Mouse (Mus musculus) hindbrain, embryonic 11.5 days (tissue): ENCODE measurements at regions not wholly inside any gene's neighbourhood (a gene's known extent, or its start where the extent isn't known, plus 50 kb on each side); places are given as distances from the start of the nearest gene placed in this dataset.
A peak's percentile ranks its signal among the peaks of the same experiment; 100 is the strongest.

Experiments
- ATAC-seq: fragments of 200-750 bp; cut with Nextera tagmentation; 2 replicates; pipeline ENCODE4 v1.8.0; 2017; ENCODE audit warnings: mild to moderate bottlenecking, moderate TSS enrichment, moderate library complexity; ENCODE audit not compliant: low FRiP score
- DNase-seq: peaks from one replicate; pipeline ENCODE4 v3.0.0-alpha.2; 2015; ENCODE audit warnings: low spot score
- H3K27ac ChIP-seq: fragments of 300-500 bp; sonication (generic); 2 replicates; pipeline ENCODE4 v1.5.1; 2014; ENCODE audit warnings: mild to moderate bottlenecking, low read depth, low read length
- H3K27me3 ChIP-seq: fragments of 300-500 bp; sonication (generic); 2 replicates; pipeline ENCODE4 v1.6.1; 2014; ENCODE audit warnings: mild to moderate bottlenecking, low read length, moderate library complexity, mixed read lengths; ENCODE audit not compliant: control insufficient read depth, insufficient read depth
- H3K36me3 ChIP-seq: fragments of 300-500 bp; sonication (generic); 2 replicates; pipeline ENCODE4 v1.6.1; 2014; ENCODE audit warnings: mild to moderate bottlenecking, low read length, moderate library complexity, mixed read lengths; ENCODE audit not compliant: control insufficient read depth, insufficient read depth
- H3K4me1 ChIP-seq: fragments of 300-500 bp; sonication (generic); replicated peaks from 2 replicates; pipeline ENCODE4 v1.6.1; 2014; ENCODE audit warnings: low read length, mixed read lengths; ENCODE audit not compliant: control insufficient read depth, insufficient read depth
- H3K4me2 ChIP-seq: fragments of 300-500 bp; sonication (generic); replicated peaks from 2 replicates; pipeline ENCODE4 v1.6.1; 2014; ENCODE audit warnings: mild to moderate bottlenecking, low read depth, low read length
- H3K4me3 ChIP-seq: fragments of 300-500 bp; sonication (generic); 2 replicates; pipeline ENCODE4 v1.5.1; 2014; ENCODE audit warnings: low read depth, low read length
- H3K9ac ChIP-seq: fragments of 300-500 bp; sonication (generic); 2 replicates; pipeline ENCODE4 v1.6.1; 2014; ENCODE audit warnings: low read depth, low read length
- H3K9me3 ChIP-seq: fragments of 300-500 bp; sonication (generic); 2 replicates; pipeline ENCODE4 v1.6.1; 2016; ENCODE audit warnings: low read length; ENCODE audit not compliant: control insufficient read depth
- WGBS: fragments of 180-500 bp; shearing (Covaris S2); extraction: QIAGEN DNeasy Blood & Tissue Kit; methylation state at CpG from one replicate; pipeline ENCODE4 v1.1.7; 2014; 5-methylcytosine and 5-hydroxymethylcytosine counted together

DNA sequence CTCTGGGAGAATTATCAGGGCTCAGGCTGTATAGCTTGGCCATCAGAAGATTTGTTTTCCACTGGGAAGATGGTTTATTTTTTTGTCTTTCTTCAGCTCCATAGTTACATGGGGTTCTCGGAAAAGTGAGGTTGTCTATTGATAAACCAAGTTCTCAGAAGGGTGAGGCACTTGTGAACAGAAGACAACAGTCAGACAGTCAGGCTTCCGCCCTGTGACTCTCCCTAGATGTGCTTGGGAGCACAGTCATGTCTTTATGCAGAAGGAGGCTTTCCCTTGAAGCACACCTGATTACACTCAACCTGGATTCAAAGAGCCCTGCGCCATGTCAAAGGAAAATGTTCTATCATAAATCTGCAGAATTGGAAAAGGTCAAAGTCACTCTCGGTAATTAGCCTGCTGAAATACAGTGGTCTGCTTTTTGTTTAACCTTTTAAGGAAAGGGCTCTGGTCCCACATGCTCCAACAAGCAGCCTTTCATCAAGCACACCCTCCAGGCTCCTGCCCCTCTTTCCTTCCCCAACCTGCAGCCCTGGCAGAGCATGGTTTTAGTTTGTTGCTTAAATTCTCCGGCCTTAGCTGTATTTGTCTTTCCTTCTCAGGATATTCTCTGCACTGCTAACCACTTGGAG lies 152.8 kb upstream of the Bmp2 start:
- Histone ChIP-seq H3K36me3 (no peaks in the 10 kb centered on the region), H3K4me2 (no peak overlapping the region), H3K9me3 (no peaks in the 10 kb centered on the region), H3K27me3 (peaks cover 3% of the 10 kb centered on the region; the same call in 1 of the 2 replicates), H3K4me3 (no peak overlapping the region), H3K9ac (no peak overlapping the region), H3K4me1 (no peaks in the 10 kb centered on the region), H3K27ac (no peak overlapping the region)
- DNase-seq (no peak), ATAC-seq (no peak)
- 78% methylated on average over 5 of the region's 5 CpGs for WGBS

DNA sequence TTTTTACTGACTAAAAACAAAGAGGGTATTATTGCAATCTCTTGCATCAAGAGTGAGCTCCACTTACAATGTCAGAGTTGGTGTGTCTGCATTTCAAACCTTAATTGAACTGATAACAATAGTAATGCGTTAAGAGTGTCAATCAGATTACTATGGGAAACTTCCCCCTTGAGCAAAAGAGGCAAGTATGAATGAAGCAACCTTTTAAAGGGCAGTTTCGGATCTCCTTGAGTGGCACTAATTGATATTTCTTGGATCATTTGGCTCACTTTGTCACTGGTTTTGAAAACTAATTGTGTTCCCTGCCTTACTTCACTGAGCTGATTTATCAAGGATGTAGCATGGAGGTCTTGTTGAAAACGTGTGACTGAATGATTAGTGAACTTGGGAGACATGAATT lies 151.0 kb upstream of the Bmp2 start:
- Histone ChIP-seq H3K9me3 (no peaks in the 10 kb centered on the region), H3K27ac (no peak overlapping the region), H3K4me3 (no peak overlapping the region), H3K9ac (no peak overlapping the region), H3K27me3 (peaks cover 3% of the 10 kb centered on the region; the same call in 1 of the 2 replicates), H3K4me2 (no peak overlapping the region), H3K4me1 (no peaks in the 10 kb centered on the region), H3K36me3 (no peaks in the 10 kb centered on the region)
- 0 out of 2 replicates have a peak, but pooled peaks have one; percentile 42 for ATAC-seq
- WGBS: 22% methylated on average over 3 of the region's 3 CpGs
- DNase-seq: peak; percentile 16

- H3K36me3 ChIP-seq: no peaks in the 10 kb centered on the region
- no peak overlapping the region for H3K4me3 ChIP-seq
- no peak for ATAC-seq
- H3K27me3 ChIP-seq: no peaks in the 10 kb centered on the region
- DNase-seq: no peak
- no peak overlapping the region for H3K9ac ChIP-seq
- no peak overlapping the region for H3K4me2 ChIP-seq
- WGBS: 88% methylated on average over 8 of the region's 8 CpGs
- no peaks in the 10 kb centered on the region for H3K9me3 ChIP-seq
- H3K27ac ChIP-seq: no peak overlapping the region
- no peaks in the 10 kb centered on the region for H3K4me1 ChIP-seq
Observed at GRCm38 (mm10) chr2:133416990-133417581, 134.9 kb upstream of the Bmp2 start.

GRCm38 (mm10) chr2:133419686-133420303 lies 132.2 kb upstream of the Bmp2 start:
- WGBS: 64% methylated on average over 6 of the region's 6 CpGs
- no peak for ATAC-seq

DNA sequence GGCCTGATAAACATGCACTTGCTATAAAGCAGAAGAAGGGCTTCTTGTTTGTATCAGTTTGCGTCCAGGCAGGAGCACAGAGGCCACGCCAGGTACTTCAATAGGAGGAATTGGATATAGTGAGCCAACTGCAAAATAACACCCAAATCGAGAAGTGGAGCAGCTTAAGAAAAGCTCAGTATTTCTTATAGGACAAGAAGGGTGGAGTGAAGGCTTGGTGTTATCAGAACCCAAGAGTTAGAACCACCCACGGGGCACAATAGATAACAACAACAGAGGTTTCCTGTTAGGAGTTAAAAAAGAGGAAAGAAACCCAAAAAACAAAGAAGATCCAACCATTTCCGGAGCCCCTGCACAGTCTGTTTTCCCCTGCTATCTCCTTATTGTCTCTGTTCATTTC lies 126.4 kb upstream of the Bmp2 start:
- H3K4me2 ChIP-seq: no peak overlapping the region
- no peak overlapping the region for H3K27ac ChIP-seq
- 86% methylated on average over 5 of the region's 5 CpGs for WGBS
- H3K36me3 ChIP-seq: no peaks in the 10 kb centered on the region
- DNase-seq: no peak
- H3K27me3 ChIP-seq: no peaks in the 10 kb centered on the region
- no peaks in the 10 kb centered on the region for H3K9me3 ChIP-seq
- no peak overlapping the region for H3K4me3 ChIP-seq
- H3K4me1 ChIP-seq: no peaks in the 10 kb centered on the region
- H3K9ac ChIP-seq: no peak overlapping the region
- no peak for ATAC-seq

More at GRCm38 (mm10) chr2:133419686-133420303, 132.2 kb upstream of the Bmp2 start:
- Histone ChIP-seq H3K27ac (no peak overlapping the region), H3K4me1 (no peaks in the 10 kb centered on the region), H3K4me2 (no peak overlapping the region), H3K36me3 (no peaks in the 10 kb centered on the region), H3K4me3 (no peak overlapping the region), H3K9me3 (no peaks in the 10 kb centered on the region), H3K9ac (no peak overlapping the region), H3K27me3 (no peaks in the 10 kb centered on the region)
- DNase-seq: no peak

- Histone ChIP-seq H3K4me1 (no peaks in the 10 kb centered on the region), H3K9me3 (no peaks in the 10 kb centered on the region), H3K27me3 (no peaks in the 10 kb centered on the region), H3K9ac (no peak overlapping the region), H3K27ac (no peak overlapping the region), H3K36me3 (no peaks in the 10 kb centered on the region), H3K4me3 (no peak overlapping the region), H3K4me2 (no peak overlapping the region)
- no peak for DNase-seq
- 63% methylated on average over 1 of the region's 1 CpGs for WGBS
- ATAC-seq: no peak
Observed at GRCm38 (mm10) chr2:133427039-133427438, 124.9 kb upstream of the Bmp2 start.

GRCm38 (mm10) chr2:133429369-133430062 lies 122.4 kb upstream of the Bmp2 start:
- no peaks in the 10 kb centered on the region for H3K4me1 ChIP-seq

DNA sequence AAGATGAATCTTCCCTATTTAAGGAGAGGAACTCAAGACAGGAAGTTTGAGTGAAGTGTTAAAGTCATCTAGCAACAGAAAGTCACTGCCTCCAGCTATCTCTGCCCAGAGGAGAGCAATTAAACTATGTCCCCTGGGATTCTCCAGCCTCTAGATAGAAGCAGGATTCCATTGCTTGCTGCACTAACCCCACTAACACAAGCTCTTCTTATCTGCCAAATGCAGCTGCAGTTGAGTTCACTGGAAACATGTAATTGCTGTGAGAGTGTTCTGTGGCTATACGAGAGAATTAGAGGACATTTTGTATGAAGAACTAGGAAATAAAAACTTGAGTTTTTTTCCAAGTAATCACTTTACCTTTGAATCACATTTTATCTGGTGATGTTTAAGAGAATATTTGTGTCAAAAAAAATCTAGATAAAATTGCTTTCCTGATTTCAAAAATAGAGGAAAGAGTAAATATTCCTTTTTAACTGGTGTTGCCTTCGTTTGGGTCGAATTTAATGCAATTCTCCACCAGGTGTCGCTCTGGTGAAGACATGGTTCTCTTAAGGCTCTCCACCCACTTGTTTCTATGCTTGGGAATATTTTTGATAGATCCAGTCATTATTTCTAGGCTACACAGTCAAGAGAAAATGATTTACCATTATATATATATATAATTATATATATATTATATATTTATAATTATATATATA lies 121.1 kb upstream of the Bmp2 start:
- H3K27ac ChIP-seq: no peak overlapping the region
- no peaks in the 10 kb centered on the region for H3K27me3 ChIP-seq
- no peaks in the 10 kb centered on the region for H3K4me1 ChIP-seq
- no peak overlapping the region for H3K4me3 ChIP-seq
- no peak overlapping the region for H3K9ac ChIP-seq
- DNase-seq: peak; percentile 37
- WGBS: 56% methylated on average over 4 of the region's 4 CpGs
- H3K9me3 ChIP-seq: no peaks in the 10 kb centered on the region
- H3K36me3 ChIP-seq: no peaks in the 10 kb centered on the region
- ATAC-seq: no peak
- no peak overlapping the region for H3K4me2 ChIP-seq

More at GRCm38 (mm10) chr2:133429369-133430062, 122.4 kb upstream of the Bmp2 start:
- 79% methylated on average over 2 of the region's 2 CpGs for WGBS
- Histone ChIP-seq H3K27me3 (no peaks in the 10 kb centered on the region), H3K27ac (no peak overlapping the region), H3K4me3 (no peak overlapping the region), H3K9me3 (no peaks in the 10 kb centered on the region), H3K36me3 (no peaks in the 10 kb centered on the region), H3K9ac (no peak overlapping the region), H3K4me2 (no peak overlapping the region)
- ATAC-seq (no peak), DNase-seq (no peak)
